Mouse (Mus musculus) cerebellum, adult 9-11 months (tissue): ENCODE measurements around the gene Asxl1.

ENCODE experiments used
- DNase-seq: peaks from one replicate; pipeline ENCODE4 v3.0.0; 2022

Gene Asxl1

GRCm38 (mm10) chr2:153445137-153446016 is 99.7 kb downstream of the Asxl1 start:
- DNase-seq, result no peak

GRCm38 (mm10) chr2:153446017-153446408 is 100.4 kb downstream of the Asxl1 start:
- no peak for DNase-seq

GRCm38 (mm10) chr2:153446476-153446875 is 100.8 kb downstream of the Asxl1 start:
- DNase-seq, result no peak

- no peak for DNase-seq
These were observed 102.1 kb downstream of the Asxl1 start for GRCm38 (mm10) chr2:153447719-153448118.

- DNase-seq, result no peak
These were observed 102.9 kb downstream of the Asxl1 start for GRCm38 (mm10) chr2:153448519-153448918.
